Mouse (Mus musculus) testis, adult 2 months (tissue): Measurements from ENCODE around the gene Gm9844. TPM values are rescaled to one million over a fixed set of nuclear protein-coding genes. Genes with fewer than 3 reads are reported as not detected.

ENCODE experiments used
- H3K27ac ChIP-seq: fragments of 200-500 bp; 2 replicates; pipeline ENCODE4 v1.5.1; 2012; ENCODE audit warnings: low read depth, low read length; ENCODE audit not compliant: control insufficient read depth, insufficient read depth
- H3K27me3 ChIP-seq: fragments of 200-500 bp; 2 replicates; pipeline ENCODE4 v1.6.1; 2012; ENCODE audit warnings: mild to moderate bottlenecking, low read length, moderate library complexity; ENCODE audit not compliant: control insufficient read depth, insufficient read depth
- H3K36me3 ChIP-seq: fragments of 200-500 bp; 2 replicates; pipeline ENCODE4 v1.6.1; 2012; ENCODE audit warnings: mild to moderate bottlenecking, low read length; ENCODE audit not compliant: control insufficient read depth, insufficient read depth
- H3K4me1 ChIP-seq: fragments of 200-500 bp; 2 replicates; pipeline ENCODE4 v1.6.1; 2012; ENCODE audit warnings: low read length; ENCODE audit not compliant: control insufficient read depth, insufficient read depth
- H3K4me3 ChIP-seq: fragments of 200-500 bp; 2 replicates; pipeline ENCODE4 v1.5.1; 2012; ENCODE audit warnings: low read depth, mild to moderate bottlenecking, low read length, moderate library complexity, mixed read lengths; ENCODE audit not compliant: control insufficient read depth
- CTCF ChIP-seq: fragments of 200-500 bp; IDR thresholded peaks from 2 replicates; pipeline ENCODE4 v1.5.1; 2012; ENCODE audit warnings: low read depth, mild to moderate bottlenecking, inconsistent platforms, low read length, moderate library complexity; ENCODE audit not compliant: control insufficient read depth, insufficient read depth, insufficient replicate concordance
- POLR2A ChIP-seq: fragments of 200-500 bp; IDR thresholded peaks from 2 replicates; pipeline ENCODE4 v1.6.1; 2012; ENCODE audit warnings: low read depth, mild to moderate bottlenecking, inconsistent platforms, low read length, moderate library complexity; ENCODE audit not compliant: control insufficient read depth
- polyA plus RNA-seq: library from polyadenylated mRNA; depleted of rRNA; stranded (reverse); fragments of >200 nt; gene quantifications from 2 replicates; pipeline ENCODE4 v1.2.3, GENCODE M21; 2012

Gene Gm9844
- polyA plus RNA-seq, 1 experiment = 13.8 TPM

- no peak overlapping the region for H3K4me3 ChIP-seq
- H3K36me3 ChIP-seq = no peaks in the 10 kb centered on the region
- H3K27ac ChIP-seq = no peak overlapping the region
- TF ChIP-seq POLR2A (no peak), CTCF (no peak)
- H3K27me3 ChIP-seq = no peaks in the 10 kb centered on the region
- no peaks in the 10 kb centered on the region for H3K4me1 ChIP-seq
Measured at GRCm38 (mm10) chr7:24896269-24896668, 34.3 kb downstream of the Gm9844 start.

GRCm38 (mm10) chr7:24897224-24897623 lies 35.2 kb downstream of the Gm9844 start, which contains the start of gene Cd79a:
TSS of gene Cd79a (plus strand) at chr7:24897381.
- H3K27me3 ChIP-seq = no peaks in the 10 kb centered on the region
- no peak within 1 kb of the TSS for H3K4me3 ChIP-seq
- H3K27ac ChIP-seq = no peak within 1 kb of the TSS
- H3K36me3 ChIP-seq = no peaks in the 10 kb centered on the region
- TF ChIP-seq CTCF (no peak), POLR2A (no peak)
- H3K4me1 ChIP-seq = no peaks in the 10 kb centered on the region

GRCm38 (mm10) chr7:24897959-24898358 lies 35.9 kb downstream of the Gm9844 start:
- H3K4me1 ChIP-seq = peaks cover 3% of the 10 kb centered on the region; the same call in 1 of the 2 replicates

GRCm38 (mm10) chr7:24901114-24901513 lies 39.1 kb downstream of the Gm9844 start:
- Histone ChIP-seq H3K27me3 (no peaks in the 10 kb centered on the region), H3K36me3 (no peaks in the 10 kb centered on the region), H3K27ac (no peak overlapping the region), H3K4me3 (no peak overlapping the region), H3K4me1 (peaks cover 3% of the 10 kb centered on the region; the same call in 1 of the 2 replicates)
- no peak for TF ChIP-seq CTCF
- no peak for TF ChIP-seq POLR2A

More at GRCm38 (mm10) chr7:24897959-24898358, 35.9 kb downstream of the Gm9844 start:
- H3K36me3 ChIP-seq = no peaks in the 10 kb centered on the region
- no peak overlapping the region for H3K27ac ChIP-seq
- TF ChIP-seq POLR2A (no peak), CTCF (no peak)
- no peak overlapping the region for H3K4me3 ChIP-seq
- no peaks in the 10 kb centered on the region for H3K27me3 ChIP-seq

- TF ChIP-seq CTCF (no peak), POLR2A (no peak)
- peaks cover 3% of the 10 kb centered on the region; the same call in 1 of the 2 replicates for H3K4me1 ChIP-seq
- H3K4me3 ChIP-seq = no peak overlapping the region
- H3K27ac ChIP-seq = no peak overlapping the region
- no peaks in the 10 kb centered on the region for H3K36me3 ChIP-seq
- no peaks in the 10 kb centered on the region for H3K27me3 ChIP-seq
Measured at GRCm38 (mm10) chr7:24901842-24902241, 39.8 kb downstream of the Gm9844 start.

GRCm38 (mm10) chr7:24902264-24902629 lies 40.2 kb downstream of the Gm9844 start:
- TF ChIP-seq CTCF (no peak), POLR2A (no peak)
- Histone ChIP-seq H3K36me3 (no peaks in the 10 kb centered on the region), H3K4me3 (peak overlapping the region; percentile 71), H3K27ac (peak overlapping the region; percentile 56; the same call in 1 of the 2 replicates), H3K27me3 (no peaks in the 10 kb centered on the region), H3K4me1 (peaks cover 3% of the 10 kb centered on the region; the same call in 1 of the 2 replicates)

- Histone ChIP-seq H3K4me1 (peaks cover 3% of the 10 kb centered on the region; the same call in 1 of the 2 replicates), H3K36me3 (no peaks in the 10 kb centered on the region), H3K27ac (peak within 1 kb of the TSS; percentile 56), H3K27me3 (no peaks in the 10 kb centered on the region), H3K4me3 (peak within 1 kb of the TSS; percentile 71)
- TF ChIP-seq CTCF (no peak), POLR2A (no peak)
Measured at GRCm38 (mm10) chr7:24902630-24903443, 40.8 kb downstream of the Gm9844 start, which contains the start of gene Arhgef1. TSS of gene Arhgef1 (plus strand) at chr7:24902912.
